Mouse (Mus musculus) midbrain, postnatal 0 days (tissue): ENCODE measurements around the gene Lmo1. TPM values are rescaled to one million over a fixed set of nuclear protein-coding genes. Genes with fewer than 3 reads are reported as not detected.
"Not testable (repeated sequence)": the region's sequence is repeated elsewhere in the genome, so short reads cannot be mapped to it uniquely, and the experiment has no call there.

ENCODE experiments used
- ATAC-seq: fragments of 200-750 bp; cut with Nextera tagmentation; 2 replicates; pipeline ENCODE4 v1.8.0; 2017; ENCODE audit warnings: moderate number of reproducible peaks, mild to moderate bottlenecking, moderate TSS enrichment, moderate library complexity; ENCODE audit not compliant: low FRiP score
- DNase-seq: peaks from one replicate; pipeline ENCODE4 v3.0.0-alpha.2; 2015; ENCODE audit warnings: low spot score
- H3K27ac ChIP-seq: fragments of 300-500 bp; sonication (generic); 2 replicates; pipeline ENCODE4 v1.5.1; 2014; ENCODE audit warnings: low read depth, mild to moderate bottlenecking, low read length, mixed read lengths
- H3K27me3 ChIP-seq: fragments of 300-500 bp; sonication (generic); 2 replicates; pipeline ENCODE4 v1.6.1; 2014; ENCODE audit warnings: low read length, control low read depth, mixed read lengths; ENCODE audit not compliant: insufficient read depth
- H3K36me3 ChIP-seq: fragments of 300-500 bp; sonication (generic); 2 replicates; pipeline ENCODE4 v1.6.1; 2014; ENCODE audit warnings: low read length, control low read depth, mixed read lengths; ENCODE audit not compliant: insufficient read depth
- H3K4me1 ChIP-seq: fragments of 300-500 bp; sonication (generic); 2 replicates; pipeline ENCODE4 v1.6.1; 2014; ENCODE audit warnings: mild to moderate bottlenecking, control low read depth, antibody characterized with exemption, low read length, mixed read lengths; ENCODE audit not compliant: insufficient read depth
- H3K4me2 ChIP-seq: fragments of 300-500 bp; sonication (generic); 2 replicates; pipeline ENCODE4 v1.6.1; 2014; ENCODE audit warnings: low read depth, mild to moderate bottlenecking, low read length, mixed read lengths; ENCODE audit not compliant: poor library complexity, severe bottlenecking
- H3K4me3 ChIP-seq: fragments of 300-500 bp; sonication (generic); 2 replicates; pipeline ENCODE4 v1.5.1; 2014; ENCODE audit warnings: low read depth, mild to moderate bottlenecking, low read length, moderate library complexity
- H3K9ac ChIP-seq: fragments of 300-500 bp; sonication (generic); replicated peaks from 2 replicates; pipeline ENCODE4 v1.6.1; 2014; ENCODE audit warnings: mild to moderate bottlenecking, low read length, moderate library complexity, mixed read lengths; ENCODE audit not compliant: poor library complexity, severe bottlenecking
- H3K9me3 ChIP-seq: fragments of 300-500 bp; sonication (generic); 2 replicates; pipeline ENCODE4 v1.6.1; 2016; ENCODE audit warnings: low read length, control low read depth
- CTCF ChIP-seq: IDR thresholded peaks from 2 replicates; pipeline ENCODE4 v1.5.1; 2016; ENCODE audit warnings: antibody characterized with exemption, mild to moderate bottlenecking
- WGBS: fragments of 180-500 bp; shearing (Covaris S2); extraction: QIAGEN DNeasy Blood & Tissue Kit; methylation state at CpG from one replicate; pipeline ENCODE4 v1.1.7; 2014; 5-methylcytosine and 5-hydroxymethylcytosine counted together
- polyA plus RNA-seq: library from polyadenylated mRNA; unstranded; fragments of >200 nt; fragmentation: Nextera tagmentation; extraction: Ambion mirVana; gene quantifications from 2 replicates; pipeline ENCODE4 v1.2.1, GENCODE M21; 2015
- total RNA-seq: library from RNA; depleted of rRNA; stranded (reverse); fragments of >200 nt; gene quantifications from 2 replicates; pipeline ENCODE4 v1.2.3, GENCODE M21; 2014; rRNA removed

Lmo1 gene
- total and polyA plus RNA-seq, 2 experiments from 2014 or later = 109 TPM

- no peaks in the 10 kb centered on the region for H3K4me1 ChIP-seq
- ATAC-seq = peak; percentile 60
- no peak overlapping the region for H3K4me2 ChIP-seq
Measured at GRCm38 (mm10) chr7:109098145-109099018, 76.6 kb downstream of the Lmo1 start.

GRCm38 (mm10) chr7:109097203-109097602, 77.8 kb downstream of the Lmo1 start:
- Histone ChIP-seq H3K9ac (no peak overlapping the region), H3K36me3 (no peaks in the 10 kb centered on the region), H3K27me3 (no peaks in the 10 kb centered on the region), H3K4me3 (no peak overlapping the region), H3K9me3 (no peaks in the 10 kb centered on the region), H3K27ac (no peak overlapping the region), H3K4me1 (no peaks in the 10 kb centered on the region), H3K4me2 (no peak overlapping the region)
- DNase-seq (no peak), ATAC-seq (no peak)
- TF ChIP-seq CTCF = no peak
- WGBS = 68% methylated on average over 7 of the region's 7 CpGs

More at GRCm38 (mm10) chr7:109098145-109099018, 76.6 kb downstream of the Lmo1 start:
- no peak overlapping the region for H3K27ac ChIP-seq
- H3K4me3 ChIP-seq = no peak overlapping the region
- TF ChIP-seq CTCF = peak; percentile 87
- WGBS = 28% methylated on average over 6 of the region's 6 CpGs
- peak; percentile 64 for DNase-seq
- no peaks in the 10 kb centered on the region for H3K36me3 ChIP-seq
- no peak overlapping the region for H3K9ac ChIP-seq
- H3K27me3 ChIP-seq = no peaks in the 10 kb centered on the region
- no peaks in the 10 kb centered on the region for H3K9me3 ChIP-seq

GRCm38 (mm10) chr7:109096618-109097017, 78.4 kb downstream of the Lmo1 start:
- ATAC-seq = no peak
- Histone ChIP-seq H3K9me3 (no peaks in the 10 kb centered on the region), H3K4me2 (no peak overlapping the region), H3K27ac (no peak overlapping the region), H3K27me3 (no peaks in the 10 kb centered on the region), H3K4me1 (no peaks in the 10 kb centered on the region), H3K9ac (no peak overlapping the region), H3K4me3 (no peak overlapping the region), H3K36me3 (no peaks in the 10 kb centered on the region)
- no peak for DNase-seq
- 79% methylated on average over 4 of the region's 4 CpGs for WGBS
- TF ChIP-seq CTCF = no peak

DNA sequence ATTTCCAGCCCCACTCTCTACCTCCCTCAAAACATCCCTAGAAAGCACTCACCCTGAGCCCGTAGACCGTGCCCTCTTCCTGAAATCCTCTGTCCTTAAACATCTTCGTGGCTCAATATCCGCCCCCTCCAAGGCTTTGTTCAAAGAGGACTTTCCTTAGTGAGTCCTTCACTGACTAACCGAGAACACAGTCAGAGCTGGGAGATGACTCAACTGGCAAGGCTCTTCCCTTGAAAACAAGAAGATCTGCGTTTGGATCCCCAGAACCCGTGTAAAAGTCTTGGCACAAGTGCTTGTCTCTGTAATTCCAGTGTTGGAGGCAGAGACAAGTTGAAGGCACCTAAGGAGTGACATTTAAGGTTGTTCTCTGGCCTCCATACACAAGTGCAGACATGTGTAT, 80.7 kb downstream of the Lmo1 start:
- Histone ChIP-seq H3K4me1 (no peaks in the 10 kb centered on the region), H3K27me3 (no peaks in the 10 kb centered on the region), H3K9ac (no peak overlapping the region), H3K4me3 (no peak overlapping the region), H3K36me3 (no peaks in the 10 kb centered on the region), H3K9me3 (no peaks in the 10 kb centered on the region), H3K27ac (no peak overlapping the region), H3K4me2 (no peak overlapping the region)
- ATAC-seq (no peak), DNase-seq (no peak)
- 86% methylated on average over 7 of the region's 7 CpGs for WGBS
- TF ChIP-seq CTCF = no peak

DNA sequence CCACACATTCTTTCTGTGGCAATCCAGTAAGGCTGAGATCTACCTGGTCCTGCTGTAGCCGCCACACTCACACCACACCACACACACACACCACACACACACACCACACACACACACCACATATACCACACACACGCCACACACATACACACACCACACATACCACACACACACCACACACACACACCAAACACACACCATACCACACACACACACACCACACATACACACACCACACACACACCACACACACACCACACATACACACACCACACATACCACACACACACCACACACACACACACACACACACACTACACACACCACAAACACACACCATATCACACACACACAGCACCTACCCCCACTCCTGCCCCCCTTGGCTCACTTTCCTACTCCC, 83.7 kb downstream of the Lmo1 start:
- not testable (repeated sequence) for H3K4me1 ChIP-seq, H3K36me3 ChIP-seq, H3K4me2 ChIP-seq, ATAC-seq, DNase-seq, H3K9me3 ChIP-seq, H3K4me3 ChIP-seq, H3K9ac ChIP-seq, H3K27ac ChIP-seq, H3K27me3 ChIP-seq
- WGBS = 100% methylated on average over 2 of the region's 2 CpGs

Other genes starting within 250 kb of the Lmo1 start
- 0.22 TPM in 1 of 2 replicates, not detected in the other for gene Nlrp10, start 245.0 kb downstream of the Lmo1 start, total RNA-seq
- gene Nlrp10, start 245.0 kb downstream of the Lmo1 start, polyA plus RNA-seq = not detected in 2 replicates
- 121 TPM in 2 replicates for gene Eif3f, start 240.8 kb downstream of the Lmo1 start, total RNA-seq
- 73.9 and 77.8 TPM in 2 replicates for gene Eif3f, start 240.8 kb downstream of the Lmo1 start, polyA plus RNA-seq
- 159 and 207 TPM in 2 replicates for gene Tub, start 224.9 kb downstream of the Lmo1 start, total RNA-seq
- 42.8 and 44.3 TPM in 2 replicates for gene Tub, start 224.9 kb downstream of the Lmo1 start, polyA plus RNA-seq
- 62.8 and 65.0 TPM in 2 replicates for gene Ric3, start 91.9 kb downstream of the Lmo1 start, total RNA-seq
- 42.1 and 42.2 TPM in 2 replicates for gene Ric3, start 91.9 kb downstream of the Lmo1 start, polyA plus RNA-seq